Mouse (Mus musculus) myocyte (in vitro differentiated cells): ENCODE data around the gene Tnc. TPM values are rescaled to one million over a fixed set of nuclear protein-coding genes. Genes with fewer than 3 reads are reported as not detected.

Experiments
- H3K27me3 ChIP-seq: one replicate; pipeline ENCODE4 v1.6.1; 2011; ENCODE audit not compliant: control insufficient read depth, insufficient read depth, insufficient read length
- H3K36me3 ChIP-seq: one replicate; pipeline ENCODE4 v1.6.1; 2011; ENCODE audit not compliant: control insufficient read depth, insufficient read depth
- H3K4me2 ChIP-seq: one replicate; pipeline ENCODE4 v1.6.1; 2011; ENCODE audit warnings: low read depth, control low read depth
- H3K4me3 ChIP-seq: one replicate; pipeline ENCODE4 v1.5.1; 2011; ENCODE audit warnings: mild to moderate bottlenecking, control low read depth, moderate library complexity
- H3K79me2 ChIP-seq: one replicate; pipeline ENCODE4 v1.6.1; 2011; ENCODE audit not compliant: control insufficient read depth, insufficient read depth
- H3ac ChIP-seq: one replicate; pipeline ENCODE4 v1.6.1; 2011; ENCODE audit not compliant: control insufficient read depth, insufficient read length
- CEBPB ChIP-seq: IDR thresholded peaks from 2 replicates; pipeline ENCODE4 v1.6.1; 2011; ENCODE audit warnings: mild to moderate bottlenecking, moderate library complexity; ENCODE audit not compliant: poor library complexity, insufficient read depth, severe bottlenecking
- E2F4 ChIP-seq: IDR thresholded peaks from one replicate; pipeline ENCODE4 v1.6.1; 2011; ENCODE audit warnings: mild to moderate bottlenecking, control low read depth, moderate library complexity; ENCODE audit not compliant: insufficient read depth
- MAX ChIP-seq: IDR thresholded peaks from one replicate; pipeline ENCODE4 v1.6.1; 2011; ENCODE audit warnings: low read depth, mild to moderate bottlenecking, control low read depth
- MYOD1 ChIP-seq, 3 experiments: IDR thresholded peaks; one replicate each; pipeline ENCODE4 v1.6.1; 2011; ENCODE audit warnings: control low read depth in 2 of 3, low read depth in 2 of 3, mild to moderate bottlenecking in 2 of 3, moderate library complexity in 1 of 3; ENCODE audit not compliant: insufficient read length in 2 of 3, control insufficient read depth in 1 of 3
- MYOG ChIP-seq, 3 experiments: IDR thresholded peaks; one replicate each; pipeline ENCODE4 v1.6.1; 2011; ENCODE audit warnings: control low read depth in 2 of 3, low read depth in 2 of 3, mild to moderate bottlenecking in 2 of 3; ENCODE audit not compliant: insufficient read length in 2 of 3, control insufficient read depth in 1 of 3, insufficient read depth in 1 of 3
- POLR2A ChIP-seq: IDR thresholded peaks from one replicate; pipeline ENCODE4 v1.6.1; 2011; ENCODE audit warnings: low read depth, mild to moderate bottlenecking, control low read depth, moderate library complexity; ENCODE audit not compliant: insufficient read length
- POLR2AphosphoS2 ChIP-seq: IDR thresholded peaks from one replicate; pipeline ENCODE4 v1.6.1; 2011; ENCODE audit warnings: low read depth, control low read depth; ENCODE audit not compliant: insufficient read length
- REST ChIP-seq: IDR thresholded peaks from one replicate; pipeline ENCODE4 v1.6.1; 2011; ENCODE audit warnings: mild to moderate bottlenecking, control low read depth, moderate library complexity; ENCODE audit not compliant: insufficient read depth, insufficient read length
- SRF ChIP-seq: IDR thresholded peaks from one replicate; pipeline ENCODE4 v1.6.1; 2011; ENCODE audit warnings: low read depth; ENCODE audit not compliant: control insufficient read depth, insufficient read length
- TCF12 ChIP-seq: IDR thresholded peaks from one replicate; pipeline ENCODE4 v1.6.1; 2011; ENCODE audit warnings: mild to moderate bottlenecking, control low read depth; ENCODE audit not compliant: poor library complexity, insufficient read depth, severe bottlenecking
- TCF3 ChIP-seq: IDR thresholded peaks from one replicate; pipeline ENCODE4 v1.6.1; 2011; ENCODE audit warnings: low read depth, control low read depth; ENCODE audit not compliant: insufficient read length
- USF1 ChIP-seq: IDR thresholded peaks from one replicate; pipeline ENCODE4 v1.6.1; 2011; ENCODE audit warnings: low read depth, mild to moderate bottlenecking, control low read depth, moderate library complexity
- polyA plus RNA-seq: library from polyadenylated mRNA; unstranded; fragments of >200 nt; fragmentation: generic; extraction: Trizol; gene quantifications from one replicate; pipeline ENCODE4 v1.2.1, GENCODE M21; 2012; ENCODE audit warnings: missing spikeins

Gene Tnc
- polyA plus RNA-seq, 1 experiment: 183 TPM

GRCm38 (mm10) chr4:64000293-64000692, 46.5 kb downstream of the Tnc start:
- peaks cover 54% of the 10 kb centered on the region for H3K36me3 ChIP-seq
- no peak overlapping the region for H3K4me2 ChIP-seq
- H3K79me2 ChIP-seq: no peaks in the 10 kb centered on the region
- H3K27me3 ChIP-seq: no peaks in the 10 kb centered on the region
- H3K4me3 ChIP-seq: no peak overlapping the region
- no peak overlapping the region for H3ac ChIP-seq
- TF ChIP-seq MAX (no peak), E2F4 (no peak), CEBPB (no peak), SRF (no peak), MYOD1 (IDR thresholded peaks at IDR 0.05; ENCODE audit: control insufficient read depth in 1 of 3, insufficient read length in 2 of 3, low read depth in 2 of 3) (no peak)

DNA sequence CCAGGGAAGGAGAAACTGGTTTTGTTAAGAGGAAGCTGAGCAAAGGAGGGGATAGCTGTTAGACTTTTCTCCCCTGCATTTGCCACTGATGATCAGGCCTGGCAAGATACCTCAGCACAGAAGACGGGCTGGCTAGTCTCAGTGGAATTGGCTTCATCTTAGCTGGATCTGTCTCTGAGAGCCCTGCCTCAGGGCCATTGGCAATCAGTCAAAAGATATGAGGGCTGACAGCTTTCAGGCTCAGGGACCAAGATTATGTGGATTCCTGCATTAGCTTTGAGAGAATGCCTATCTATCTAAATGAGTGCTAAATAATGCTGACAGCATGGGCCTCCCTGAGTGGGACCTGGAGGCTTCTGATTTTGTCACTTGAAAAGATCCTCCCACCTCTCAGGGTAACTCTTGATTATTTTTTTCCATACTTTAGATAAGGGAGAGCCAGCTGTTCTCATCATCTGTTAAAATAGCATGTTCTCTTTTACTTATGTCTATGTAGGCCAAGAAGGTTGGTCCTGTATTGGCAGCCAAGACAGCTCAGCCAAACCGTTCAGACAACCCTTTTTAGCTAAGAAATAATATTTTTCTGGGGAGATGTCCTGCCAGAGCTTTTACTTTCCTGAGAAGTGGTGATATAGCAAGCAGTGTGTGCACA, 53.2 kb downstream of the Tnc start:
- TF ChIP-seq REST (no peak), TCF12 (no peak), POLR2AphosphoS2 (no peak), CEBPB (no peak), E2F4 (no peak), MAX (no peak), TCF3 (no peak), SRF (no peak), POLR2A (no peak), USF1 (no peak), MYOD1 (IDR thresholded peaks at IDR 0.05; ENCODE audit: control insufficient read depth in 1 of 3, insufficient read length in 2 of 3, low read depth in 2 of 3) (no peak), MYOG (IDR thresholded peaks at IDR 0.05; ENCODE audit: control insufficient read depth in 1 of 3, insufficient read depth in 1 of 3, insufficient read length in 2 of 3, low read depth in 2 of 3) (no peak)
- H3K4me3 ChIP-seq: no peak overlapping the region
- peaks cover 77% of the 10 kb centered on the region for H3K36me3 ChIP-seq
- H3K79me2 ChIP-seq: no peaks in the 10 kb centered on the region
- H3ac ChIP-seq: no peak overlapping the region
- H3K27me3 ChIP-seq: no peaks in the 10 kb centered on the region
- H3K4me2 ChIP-seq: no peak overlapping the region

GRCm38 (mm10) chr4:63990216-63990615, 56.6 kb downstream of the Tnc start:
- H3ac ChIP-seq: no peak overlapping the region
- no peak for TF ChIP-seq POLR2A
- TF ChIP-seq TCF3: no peak
- no peak for TF ChIP-seq POLR2AphosphoS2
- TF ChIP-seq MAX: no peak
- TF ChIP-seq REST: no peak
- TF ChIP-seq SRF: no peak
- TF ChIP-seq MYOG (IDR thresholded peaks at IDR 0.05; ENCODE audit: control insufficient read depth in 1 of 3, insufficient read depth in 1 of 3, insufficient read length in 2 of 3, low read depth in 2 of 3): no peak
- TF ChIP-seq MYOD1 (IDR thresholded peaks at IDR 0.05; ENCODE audit: control insufficient read depth in 1 of 3, insufficient read length in 2 of 3, low read depth in 2 of 3): no peak
- no peak for TF ChIP-seq TCF12
- no peak for TF ChIP-seq CEBPB
- TF ChIP-seq USF1: no peak
- TF ChIP-seq E2F4: no peak

DNA sequence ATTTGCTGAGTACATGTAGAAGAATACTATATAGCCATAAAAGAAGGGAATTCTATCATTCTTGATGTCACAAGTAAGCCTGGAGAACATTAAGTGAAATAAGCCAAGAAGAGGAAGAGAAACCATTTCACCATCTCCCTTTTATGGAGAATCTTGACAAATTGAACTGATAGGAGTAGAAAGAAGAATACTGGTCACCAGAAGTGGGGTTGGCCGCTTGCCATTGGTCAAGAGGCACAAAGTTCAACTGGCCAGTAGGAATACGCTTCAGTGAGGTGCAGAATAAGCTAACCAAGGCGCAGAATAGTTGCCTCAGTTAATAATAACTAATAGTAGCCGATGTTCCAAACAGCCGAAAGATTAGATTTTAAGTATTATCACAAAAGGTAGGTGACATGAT, 58.7 kb downstream of the Tnc start:
- H3K27me3 ChIP-seq: no peaks in the 10 kb centered on the region
- TF ChIP-seq REST: no peak
- no peaks in the 10 kb centered on the region for H3K79me2 ChIP-seq
- H3ac ChIP-seq: no peak overlapping the region
- peaks cover 74% of the 10 kb centered on the region for H3K36me3 ChIP-seq
- H3K4me2 ChIP-seq: no peak overlapping the region
- H3K4me3 ChIP-seq: no peak overlapping the region

More at GRCm38 (mm10) chr4:63990216-63990615, 56.6 kb downstream of the Tnc start:
- Histone ChIP-seq H3K27me3 (no peaks in the 10 kb centered on the region), H3K4me2 (no peak overlapping the region), H3K79me2 (no peaks in the 10 kb centered on the region), H3K4me3 (no peak overlapping the region), H3K36me3 (peaks cover 73% of the 10 kb centered on the region)

DNA sequence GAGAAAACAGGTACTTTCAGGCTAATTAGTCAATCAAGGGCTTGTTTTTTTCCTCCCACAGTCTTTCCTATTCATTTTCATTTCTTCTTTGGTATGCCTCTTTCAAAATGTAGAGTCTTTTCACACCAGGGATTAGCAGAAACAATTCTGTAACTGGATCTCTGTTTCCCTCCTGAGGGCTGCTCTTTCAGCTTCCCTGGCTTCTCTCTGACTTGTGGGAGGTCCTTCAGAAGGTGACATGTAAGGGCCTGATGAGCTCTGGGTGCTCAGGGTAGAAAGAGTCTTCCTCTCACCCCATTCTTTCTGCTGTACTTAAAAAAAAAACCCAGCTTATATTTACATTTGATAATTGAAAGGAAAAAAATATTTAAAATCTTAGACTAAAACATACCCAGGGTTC, 60.2 kb downstream of the Tnc start:
- H3K4me3 ChIP-seq: no peak overlapping the region
- no peaks in the 10 kb centered on the region for H3K79me2 ChIP-seq
- peaks cover 80% of the 10 kb centered on the region for H3K36me3 ChIP-seq
- no peak for TF ChIP-seq TCF12
- no peak for TF ChIP-seq MAX
- no peak for TF ChIP-seq POLR2A
- no peak for TF ChIP-seq MYOG (IDR thresholded peaks at IDR 0.05; ENCODE audit: control insufficient read depth in 1 of 3, insufficient read depth in 1 of 3, insufficient read length in 2 of 3, low read depth in 2 of 3)
- TF ChIP-seq SRF: no peak
- TF ChIP-seq CEBPB: no peak
- TF ChIP-seq USF1: no peak
- TF ChIP-seq E2F4: no peak
- TF ChIP-seq POLR2AphosphoS2: no peak
- H3K4me2 ChIP-seq: no peak overlapping the region
- no peak overlapping the region for H3ac ChIP-seq
- no peaks in the 10 kb centered on the region for H3K27me3 ChIP-seq
